Mouse (Mus musculus): ENCODE results near the gene Cyp2b23.
"Not testable (repeated sequence)": the region's sequence is repeated elsewhere in the genome, so short reads cannot be mapped to it uniquely, and the experiment has no call there.

The Cyp2b23 gene

DNA sequence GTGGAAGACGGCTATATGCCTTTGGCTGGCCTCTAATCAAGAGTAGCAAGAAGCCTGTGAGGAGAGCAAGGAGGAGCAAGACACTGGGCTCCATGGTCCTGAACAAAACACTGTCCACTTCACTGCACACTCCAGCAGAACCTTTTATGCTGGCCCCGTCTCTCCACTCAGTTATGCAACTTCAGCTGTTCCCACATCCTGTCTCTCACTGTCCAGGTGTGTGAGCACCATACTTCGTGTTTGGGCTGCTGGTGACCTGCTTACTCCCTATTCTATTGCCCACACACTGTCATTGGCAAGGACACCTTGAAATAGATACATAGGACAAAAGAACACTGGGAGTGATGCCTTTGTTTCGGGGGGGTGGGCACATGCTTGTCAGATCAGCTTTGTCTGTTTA is at the start of gene Cyp2b23:
TSS of gene Cyp2b23 (minus strand) at position 101 of the 400 bp plus-strand sequence.
- no peak for DNase-seq

DNA sequence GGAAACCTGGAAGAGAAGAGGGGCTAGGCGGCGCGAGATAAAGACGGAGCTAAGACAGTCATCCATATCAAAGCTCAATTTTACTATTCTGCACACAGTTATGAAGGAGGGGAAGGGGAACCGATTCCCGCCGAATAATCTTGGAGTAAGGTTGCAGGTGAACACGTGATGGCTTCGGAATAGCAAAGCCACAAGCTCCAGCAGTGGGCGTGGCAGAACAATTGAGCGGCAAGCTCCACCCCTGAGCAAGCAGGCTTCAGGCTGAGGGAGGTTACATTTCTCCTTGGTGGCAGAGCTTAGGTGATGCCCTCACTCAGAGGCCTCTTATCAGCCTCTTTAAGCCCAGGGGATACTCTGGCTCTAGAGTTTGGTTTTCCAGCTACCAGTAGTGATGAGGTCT is 24.8 kb upstream of the Cyp2b23 start:
- DNase-seq: no peak

DNA sequence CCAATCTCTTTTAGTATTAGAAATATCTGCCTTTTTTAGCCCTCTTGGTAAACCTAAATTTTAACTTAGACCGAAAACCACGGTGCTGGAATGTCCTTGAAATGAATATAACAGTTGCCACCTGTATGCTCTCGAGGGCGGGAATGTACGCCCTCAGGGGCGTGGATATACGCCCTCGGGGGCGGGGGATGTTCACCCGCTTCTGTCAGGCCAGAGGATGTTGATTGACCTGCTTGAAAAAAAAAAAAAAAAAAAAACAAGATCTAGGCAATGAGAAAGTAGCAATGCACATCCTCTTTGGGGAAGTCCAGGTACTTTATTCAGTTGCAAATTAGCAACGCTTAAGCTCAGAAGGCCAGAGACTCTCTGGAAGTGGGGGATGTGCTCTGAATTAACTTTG is 20.8 kb upstream of the Cyp2b23 start:
- no peak for DNase-seq

DNA sequence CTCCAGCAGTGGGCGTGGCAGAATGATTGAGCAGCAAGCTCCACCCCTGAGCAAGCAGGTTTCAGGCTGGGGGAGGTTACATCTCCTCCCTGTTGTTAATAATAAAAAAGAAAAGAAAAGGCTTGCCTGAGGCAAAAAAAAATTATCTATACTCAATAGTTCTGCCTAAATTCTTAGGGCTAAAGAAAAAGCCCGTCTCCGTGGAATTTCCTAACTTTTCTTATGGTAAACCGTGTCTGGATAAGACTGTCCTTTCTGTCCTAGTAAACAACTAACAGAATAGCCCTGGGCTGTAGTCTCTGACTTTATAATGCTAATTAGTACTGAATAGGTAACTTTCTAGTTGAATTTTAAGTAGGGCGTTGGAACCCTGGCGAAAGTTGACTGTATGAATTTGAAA is 20.0 kb upstream of the Cyp2b23 start:
- DNase-seq: not testable (repeated sequence)

DNA sequence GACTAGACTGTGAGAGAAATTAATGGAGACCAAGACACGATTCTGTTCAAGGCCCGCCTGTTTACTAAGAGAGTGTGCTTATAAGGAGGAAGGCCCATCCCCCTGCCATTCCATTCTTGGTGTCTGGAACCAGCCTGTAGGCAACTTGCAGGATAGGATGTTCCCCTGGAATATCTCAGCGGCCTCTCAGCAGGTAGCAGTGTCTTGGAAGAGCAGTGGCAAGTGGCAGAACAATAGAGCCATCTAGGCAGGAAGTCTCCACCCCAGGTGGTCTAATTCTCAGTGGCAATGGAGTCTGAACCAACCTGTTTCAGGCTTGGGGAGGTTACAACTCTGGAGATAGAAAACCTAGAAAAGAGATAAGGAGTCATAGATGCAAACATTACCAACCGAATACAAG is 13.9 kb upstream of the Cyp2b23 start:
- no peak for DNase-seq

DNA sequence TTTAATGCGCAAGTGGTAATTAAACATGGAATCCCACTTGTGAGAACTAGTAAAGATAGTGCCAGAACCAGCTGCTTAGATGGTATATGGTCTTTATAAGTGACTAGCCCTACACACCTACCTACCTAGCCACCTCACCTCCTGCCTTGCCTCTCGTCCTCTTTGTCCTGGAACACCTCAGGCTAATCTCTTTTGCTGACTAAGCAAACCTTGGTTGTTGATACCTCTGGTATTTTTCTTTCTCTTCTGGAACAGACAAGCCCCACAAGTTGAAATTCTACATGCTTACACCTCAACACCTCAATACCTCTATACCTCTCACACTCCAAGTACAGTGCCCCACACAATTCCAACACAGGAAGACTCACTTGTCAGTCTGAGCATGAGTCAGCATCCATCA is 524 bp downstream of the Cyp2b23 start:
- no peak for DNase-seq

DNA sequence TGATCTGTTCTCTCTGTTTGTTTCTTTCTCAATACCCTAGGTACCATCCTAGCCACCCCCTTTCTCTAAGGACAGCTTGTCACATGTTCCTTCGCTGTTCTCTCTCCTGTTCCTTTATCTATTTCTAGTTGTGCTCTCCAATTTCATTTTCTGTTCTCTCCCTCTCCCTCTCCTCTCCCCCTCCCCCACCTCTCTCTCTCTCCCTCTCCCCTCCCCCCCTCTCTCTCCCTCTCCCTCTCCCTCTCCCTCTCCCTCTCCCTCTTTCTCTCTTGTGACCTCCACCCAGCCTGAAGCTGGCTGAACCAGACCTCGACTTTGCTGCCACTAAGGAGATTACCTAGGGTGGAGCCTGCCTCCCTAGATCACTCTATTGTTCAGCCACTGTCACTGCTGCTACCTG is 18.8 kb downstream of the Cyp2b23 start:
- DNase-seq: not testable (repeated sequence)

DNA sequence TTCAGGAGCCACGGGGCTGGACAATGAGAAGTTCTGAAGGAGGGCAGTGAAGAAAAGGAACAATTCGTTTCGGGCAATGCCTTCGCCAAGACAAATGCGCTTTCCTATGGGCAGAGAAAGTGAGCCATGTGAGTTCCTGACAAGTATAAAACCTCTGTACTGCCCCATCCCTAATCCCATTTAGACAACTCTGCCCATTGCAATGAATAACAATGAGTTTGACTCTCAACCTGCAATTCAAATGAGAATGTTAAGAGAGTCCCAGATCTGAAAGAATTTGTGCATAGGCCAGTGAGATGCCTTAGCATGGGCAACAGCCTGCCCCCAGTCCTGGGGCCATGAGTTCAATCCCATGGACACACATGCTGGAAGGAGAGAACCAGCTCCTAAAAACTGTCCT is 20.2 kb downstream of the Cyp2b23 start:
- DNase-seq: no peak

DNA sequence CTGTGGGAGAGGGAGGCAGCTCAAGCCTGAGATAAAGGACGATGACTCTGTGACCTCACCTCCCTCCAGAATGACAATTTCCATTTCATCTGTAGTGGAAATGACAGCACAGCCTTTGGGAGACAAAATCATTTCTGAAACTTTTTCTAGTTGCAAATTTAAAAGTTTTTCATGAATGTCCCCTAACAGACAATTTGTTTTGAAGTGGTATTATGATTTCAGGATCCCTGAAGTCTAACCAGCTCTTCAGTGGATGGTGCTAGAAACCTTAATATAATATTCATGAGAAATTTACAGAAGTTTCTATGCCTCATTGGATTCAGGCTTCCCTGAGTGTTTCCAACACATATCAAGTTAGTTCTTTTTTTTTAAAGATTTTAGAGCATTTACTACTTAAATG is 67.9 kb downstream of the Cyp2b23 start, which contains the start of gene Vmn1r185:
TSS of gene Vmn1r185 (minus strand) at position 101 of the 400 bp plus-strand sequence.
- DNase-seq: not testable (repeated sequence)

All from right cerebral cortex, postnatal 14 days (tissue).